Mouse (Mus musculus): ENCODE measurements around the gene Ankra2. TPM values are rescaled to one million over a fixed set of nuclear protein-coding genes. Genes with fewer than 3 reads are reported as not detected.
A peak's percentile ranks its signal among the peaks of the same experiment; 100 is the strongest.

Ankra2 gene
- polyA plus RNA-seq, 1 experiment from 2014 or later, result 55.4 TPM

DNA sequence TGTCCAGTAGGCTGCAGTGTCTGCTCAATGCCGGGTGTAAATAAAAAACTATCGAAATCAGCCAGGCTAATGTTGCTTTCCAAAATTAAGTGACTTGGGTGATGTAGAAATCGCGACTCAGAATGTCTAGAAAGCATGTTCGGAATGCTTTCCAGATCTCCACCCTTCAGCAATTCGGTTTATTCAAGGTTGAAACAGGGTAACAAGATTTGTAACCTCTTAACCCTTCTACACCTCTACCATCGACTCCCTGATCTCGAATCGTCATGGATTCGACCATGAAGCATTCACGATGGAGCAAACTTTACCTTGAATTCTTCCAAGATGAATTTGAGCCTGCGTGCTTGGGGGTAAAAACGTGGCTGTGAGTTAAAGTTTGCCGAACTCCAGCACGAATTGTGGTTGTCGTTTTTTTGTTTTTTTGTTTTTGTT, 54.4 kb downstream of the Ankra2 start:
- peaks cover 27% of the 10 kb centered on the region for H3K4me1 ChIP-seq (replicated peaks)
- peak overlapping the region; percentile 90 for H3K27ac ChIP-seq
- H3K9me3 ChIP-seq, result no peaks in the 10 kb centered on the region
- peak overlapping the region; percentile 98 for H3K4me3 ChIP-seq (replicated peaks)
- H3K9ac ChIP-seq (replicated peaks), result peak overlapping the region; percentile 97
- ATAC-seq, result 0 out of 2 replicates have a peak, but pooled peaks have one; percentile 5
- no peaks in the 10 kb centered on the region for H3K27me3 ChIP-seq
- 2% methylated on average over 16 of the region's 16 CpGs for WGBS
- peak overlapping the region; percentile 75 for H3K4me2 ChIP-seq (replicated peaks)
- H3K36me3 ChIP-seq, result peaks cover 11% of the 10 kb centered on the region

DNA sequence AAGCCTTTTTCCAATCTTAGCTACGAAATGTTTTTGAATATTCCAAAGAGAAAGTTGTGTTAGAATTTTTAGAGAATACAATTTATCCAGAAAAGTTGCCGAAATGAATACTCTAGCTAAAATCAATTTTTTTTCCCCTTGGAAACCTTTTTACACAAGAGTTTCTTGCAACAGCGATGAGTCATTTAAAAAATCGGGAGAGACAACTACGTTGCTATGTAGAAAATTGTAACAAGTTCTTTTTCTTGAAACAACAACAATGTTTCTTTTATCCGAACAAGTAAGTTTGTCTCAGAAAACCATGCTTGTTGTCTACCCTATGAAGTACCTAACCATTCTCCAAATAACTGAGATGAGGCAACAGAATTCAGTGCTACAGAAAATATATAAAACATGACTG, 55.0 kb downstream of the Ankra2 start:
- Histone ChIP-seq H3K4me2 (replicated peaks) (peak overlapping the region; percentile 75), H3K27ac (no peak overlapping the region), H3K27me3 (no peaks in the 10 kb centered on the region), H3K4me3 (replicated peaks) (peak overlapping the region; percentile 98; the same call in 1 of the 2 replicates), H3K36me3 (peaks cover 7% of the 10 kb centered on the region), H3K9me3 (no peaks in the 10 kb centered on the region), H3K4me1 (replicated peaks) (peaks cover 27% of the 10 kb centered on the region), H3K9ac (replicated peaks) (no peak overlapping the region)
- no peak for ATAC-seq
- WGBS, result 91% methylated on average over 6 of the region's 6 CpGs

Other genes starting within 250 kb of the Ankra2 start
- 12.9 and 13.6 TPM in 2 replicates for gene Arhgef28, start 56.6 kb upstream of the Ankra2 start, polyA plus RNA-seq (2015; fragmentation: Nextera tagmentation; extraction: Ambion mirVana)
- gene Utp15, start within 50 bp of the Ankra2 start, polyA plus RNA-seq (2015; fragmentation: Nextera tagmentation; extraction: Ambion mirVana), result 31.8 and 32.5 TPM in 2 replicates
- not detected in 2 replicates for gene Gm21976, start 16.8 kb downstream of the Ankra2 start, polyA plus RNA-seq (2015; fragmentation: Nextera tagmentation; extraction: Ambion mirVana)
- 584 and 625 TPM in 2 replicates for gene Btf3, start 53.9 kb downstream of the Ankra2 start, polyA plus RNA-seq (2015; fragmentation: Nextera tagmentation; extraction: Ambion mirVana)
- 0.80 and 0.86 TPM in 2 replicates for gene Foxd1, start 91.2 kb downstream of the Ankra2 start, polyA plus RNA-seq (2015; fragmentation: Nextera tagmentation; extraction: Ambion mirVana)
- gene Gm10320, start 228.9 kb downstream of the Ankra2 start, polyA plus RNA-seq (2015; fragmentation: Nextera tagmentation; extraction: Ambion mirVana), result 0.51 and 2.4 TPM in 2 replicates

Measured in midbrain, embryonic 13.5 days (tissue).